Mouse (Mus musculus): ENCODE data around the gene Sik3. TPM values are rescaled to one million over a fixed set of nuclear protein-coding genes. Genes with fewer than 3 reads are reported as not detected.
A peak's percentile ranks its signal among the peaks of the same experiment; 100 is the strongest.

The Sik3 gene
- total RNA-seq, 2 experiments from 2014 or later = 61.8 to 72.7 TPM

DNA sequence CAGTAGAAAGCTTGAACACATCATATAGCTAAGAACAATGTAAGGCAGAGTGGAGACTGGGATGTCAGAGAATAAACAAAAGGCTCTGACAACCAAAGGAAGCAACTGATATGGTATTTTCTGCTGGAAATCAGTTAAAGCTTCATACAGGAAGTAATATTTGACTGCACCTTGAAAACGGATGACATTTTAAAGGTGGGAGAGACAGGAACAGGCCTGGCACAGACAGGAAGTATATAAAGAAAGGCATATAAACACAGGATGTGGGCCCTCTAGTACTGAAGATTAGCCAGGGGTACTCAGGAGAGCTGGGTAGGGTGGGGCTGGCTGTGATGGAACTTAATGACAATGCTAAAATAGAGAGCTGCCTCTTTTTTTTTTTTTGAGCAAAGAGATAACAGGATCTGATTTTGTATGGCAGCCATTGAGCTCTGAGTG lies 163.3 kb downstream of the Sik3 start:
- intact Hi-C loops (cut with DNase I) = no loop called here
- no peak for DNase-seq

DNA sequence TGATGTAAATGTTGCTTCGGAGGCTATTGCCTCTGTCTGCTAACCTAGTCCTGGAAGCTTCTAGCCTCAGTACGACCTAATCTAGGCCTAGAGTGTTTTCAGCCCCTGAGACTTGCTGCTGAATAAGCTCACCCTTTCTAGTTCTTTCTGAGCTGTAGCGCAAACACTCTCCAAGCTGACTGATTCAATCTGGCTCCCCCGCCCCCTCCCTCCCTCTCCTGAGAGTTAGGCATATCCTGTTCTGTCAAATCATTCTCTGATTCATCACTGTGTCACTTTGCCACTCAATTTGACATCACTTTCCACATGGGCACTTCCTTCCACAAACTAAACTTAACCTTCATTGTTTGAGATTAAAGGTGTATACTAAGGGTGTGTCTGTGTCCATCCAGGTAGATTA lies 164.0 kb downstream of the Sik3 start:
- DNase-seq = no peak
- intact Hi-C loops (cut with DNase I) = no loop called here

GRCm38 (mm10) chr9:46178595-46178994 lies 166.0 kb downstream of the Sik3 start:
- intact Hi-C loops (cut with DNase I) = no loop called here
- no peak for DNase-seq

DNA sequence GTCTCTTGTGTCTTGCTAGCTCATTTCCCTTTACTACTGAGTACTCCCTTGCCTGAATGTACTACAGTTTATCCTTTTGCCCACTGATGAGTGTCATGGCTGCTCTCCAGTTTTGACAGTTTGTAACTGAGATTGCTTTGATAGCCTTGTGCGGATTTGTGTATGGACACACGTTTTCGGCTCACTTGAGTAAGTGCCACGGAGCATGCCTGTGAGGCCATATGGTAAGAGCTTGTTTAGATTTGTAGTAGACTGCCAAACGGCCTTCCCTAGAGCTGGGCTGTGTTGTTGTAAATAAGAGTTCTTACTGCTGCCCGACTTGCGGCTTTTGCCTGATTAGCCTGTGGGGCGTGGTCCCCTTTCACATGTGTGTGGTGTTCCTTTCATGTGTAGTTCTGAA lies 168.7 kb downstream of the Sik3 start:
- DNase-seq = no peak
- intact Hi-C loops (cut with DNase I) = no loop called here

DNA sequence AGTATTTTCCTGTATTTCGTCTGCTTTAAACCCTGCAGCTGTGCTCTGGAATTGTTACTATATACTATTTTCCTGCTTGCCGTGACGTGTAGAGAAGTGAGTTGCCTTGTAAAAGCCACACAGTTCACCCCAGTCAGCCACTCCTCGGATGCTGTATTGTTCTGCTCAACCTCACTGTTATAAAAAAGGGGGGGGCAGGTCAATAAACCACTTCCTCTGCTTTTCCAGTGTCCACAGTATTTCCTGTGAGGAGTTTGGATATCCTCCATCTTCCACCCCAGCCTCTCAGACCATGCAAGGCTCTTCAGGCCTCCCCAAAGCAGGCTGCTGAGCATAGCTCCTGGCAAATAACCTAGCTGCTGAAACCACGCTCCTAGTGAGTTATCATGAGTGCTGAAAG lies 171.9 kb downstream of the Sik3 start:
- intact Hi-C loops (cut with DNase I) = loop anchor here (2.0 kb wide), 1 partner anchor 62 kb away; no protein-coding TSS in a partner anchor
- DNase-seq = no peak

GRCm38 (mm10) chr9:46185191-46185590 lies 172.6 kb downstream of the Sik3 start:
- peak; percentile 52 to 66 for DNase-seq
- intact Hi-C loops (cut with DNase I) = loop anchor here (2.0 kb wide), 1 partner anchor 62 kb away; no protein-coding TSS in a partner anchor

DNA sequence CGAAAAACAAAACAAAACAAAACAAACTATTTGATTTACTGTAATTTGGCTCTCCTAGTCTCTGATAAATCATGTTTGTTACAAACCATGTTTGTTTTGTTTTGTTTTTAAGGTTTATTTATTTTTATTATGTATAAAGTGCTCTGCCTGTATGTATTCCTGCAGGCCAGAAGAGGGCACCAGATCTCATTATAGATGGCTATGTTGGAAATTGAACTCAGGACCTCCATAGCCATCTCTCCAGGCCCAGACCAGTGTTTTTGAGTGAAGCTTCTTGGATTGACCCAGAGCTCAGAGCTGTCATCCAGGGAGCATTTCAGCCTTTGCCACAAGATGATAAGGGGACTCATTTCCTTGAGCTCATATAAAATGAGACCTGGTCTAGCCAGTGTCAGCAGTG lies 173.8 kb downstream of the Sik3 start:
- intact Hi-C loops (cut with DNase I) = loop anchor here (2.0 kb wide), 1 partner anchor 60 kb away; no protein-coding TSS in a partner anchor
- DNase-seq = no peak

GRCm38 (mm10) chr9:46188370-46188769 lies 175.8 kb downstream of the Sik3 start:
- intact Hi-C loops (cut with DNase I) = no loop called here
- no peak for DNase-seq

GRCm38 (mm10) chr9:46188956-46189355 lies 176.3 kb downstream of the Sik3 start:
- intact Hi-C loops (cut with DNase I) = no loop called here
- DNase-seq = no peak

DNA sequence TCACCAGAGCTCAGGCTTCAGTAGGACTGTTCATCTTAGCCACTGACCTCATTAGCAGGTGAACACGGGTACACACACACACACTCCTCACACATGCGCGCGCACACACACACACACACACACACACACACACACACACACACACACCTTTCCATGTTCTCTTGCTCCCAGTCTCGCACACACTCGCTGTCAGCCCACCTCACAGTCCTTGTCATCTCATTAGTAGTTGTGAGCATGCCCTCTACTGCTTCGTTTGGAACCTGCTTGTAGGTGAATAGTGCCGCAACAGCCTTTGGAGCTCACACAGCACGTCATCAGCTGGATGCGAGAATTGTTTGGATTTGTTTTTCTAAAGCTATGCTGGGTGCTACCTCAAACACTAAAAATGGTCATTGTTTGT lies 176.8 kb downstream of the Sik3 start:
- DNase-seq = no peak
- intact Hi-C loops (cut with DNase I) = no loop called here

- intact Hi-C loops (cut with DNase I) = loop anchor here (1.0 kb wide), 1 partner anchor 188 kb away; no protein-coding TSS in a partner anchor
- peak in 1 of 2 experiments; percentile 56 for DNase-seq
Measured at GRCm38 (mm10) chr9:46191234-46191633, 178.6 kb downstream of the Sik3 start.

DNA sequence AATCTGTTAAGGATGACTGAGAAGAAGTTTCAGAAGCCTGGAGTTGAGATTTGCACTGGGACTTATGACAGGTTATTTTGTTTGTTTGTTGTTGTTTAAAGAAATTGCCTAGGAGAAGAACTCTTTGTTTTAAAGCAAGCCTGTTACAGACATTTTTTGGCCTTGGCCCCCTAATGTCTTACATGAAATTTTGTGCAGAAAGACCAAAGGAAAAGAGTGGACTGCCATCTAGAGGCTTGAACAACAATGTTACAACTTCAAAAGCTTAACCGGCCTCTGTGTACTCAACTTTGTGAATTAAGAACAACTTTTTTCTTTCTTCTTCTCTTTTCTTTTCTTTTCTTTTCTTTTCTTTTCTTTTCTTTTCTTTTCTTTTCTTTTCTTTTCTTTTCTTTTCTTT lies 179.0 kb downstream of the Sik3 start:
- DNase-seq = peak in 1 of 2 experiments; percentile 65
- intact Hi-C loops (cut with DNase I) = loop anchor here (1.0 kb wide), 1 partner anchor 188 kb away; no protein-coding TSS in a partner anchor

- DNase-seq = no peak
- intact Hi-C loops (cut with DNase I) = no loop called here
Measured at GRCm38 (mm10) chr9:46192642-46193041, 180.0 kb downstream of the Sik3 start.

DNA sequence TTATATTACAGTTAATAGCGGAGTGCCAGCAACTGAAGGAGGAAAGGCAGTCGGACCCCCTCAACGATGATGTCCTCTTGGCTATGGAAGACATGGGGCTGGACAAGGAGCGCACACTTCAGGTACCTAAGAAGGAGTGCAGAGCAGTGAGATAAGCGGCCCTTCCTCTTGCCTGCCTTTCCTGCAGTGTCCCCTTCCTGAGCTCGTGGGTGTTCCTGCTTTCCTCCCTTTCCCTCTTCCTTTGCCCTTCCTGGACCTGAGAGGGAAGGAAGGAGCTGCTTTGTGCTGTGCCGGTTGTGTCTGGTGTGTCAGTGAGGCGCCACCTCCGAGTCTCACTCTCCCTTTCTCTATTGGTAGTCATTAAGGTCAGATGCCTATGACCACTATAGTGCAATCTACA lies 182.2 kb downstream of the Sik3 start:
- intact Hi-C loops (cut with DNase I) = no loop called here

DNA sequence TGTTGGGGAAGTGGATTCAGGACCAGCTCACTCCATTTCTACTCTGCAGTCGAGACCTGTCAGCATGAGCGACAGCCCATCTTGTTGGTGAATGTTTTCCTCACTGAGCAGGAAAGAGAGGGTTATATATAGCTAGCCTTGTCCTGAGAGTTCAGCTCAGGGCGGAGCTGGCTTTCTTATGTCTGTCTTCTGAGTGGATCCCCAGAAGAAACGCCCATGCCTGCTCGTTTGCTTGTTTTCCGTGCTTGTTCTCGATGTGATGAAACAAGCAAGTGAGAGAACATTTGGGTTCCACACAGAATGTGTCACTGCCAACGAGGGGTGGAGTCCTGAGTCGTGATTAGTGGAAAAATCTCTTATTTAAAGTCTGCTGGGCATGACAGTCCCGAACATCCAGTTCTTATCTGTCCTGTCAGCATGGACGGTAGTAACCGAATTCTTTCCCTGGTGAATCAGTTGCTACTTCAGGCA lies 184.1 kb downstream of the Sik3 start:
- DNase-seq = peak; percentile 72 to 81
- intact Hi-C loops (cut with DNase I) = no loop called here

More for the DNA sequence above, 182.2 kb downstream of the Sik3 start:
- no peak for DNase-seq

GRCm38 (mm10) chr9:46198461-46198860 lies 185.8 kb downstream of the Sik3 start:
- DNase-seq = peak; percentile 72 to 73
- intact Hi-C loops (cut with DNase I) = no loop called here

GRCm38 (mm10) chr9:46198936-46199335 lies 186.3 kb downstream of the Sik3 start:
- intact Hi-C loops (cut with DNase I) = no loop called here

DNA sequence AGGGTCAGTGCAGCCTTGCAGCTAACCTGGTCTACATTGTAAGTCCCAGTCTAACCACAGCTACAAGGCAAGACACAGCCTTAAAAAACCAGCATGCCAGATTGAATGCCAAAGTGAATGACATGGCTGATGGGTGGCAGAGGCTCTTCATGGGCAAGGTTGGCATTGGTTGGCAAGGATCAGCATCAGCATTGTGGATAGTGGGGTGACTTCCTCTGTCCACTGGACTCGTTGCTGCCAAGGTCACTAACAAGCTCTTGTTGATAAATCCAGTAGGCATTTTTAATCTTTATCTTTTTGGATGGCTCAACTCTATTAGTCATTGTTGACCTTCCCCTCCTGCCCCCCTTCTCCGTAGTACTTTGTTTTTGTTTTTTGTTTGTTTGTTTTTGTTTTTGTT lies 187.0 kb downstream of the Sik3 start:
- intact Hi-C loops (cut with DNase I) = loop anchor here (5.0 kb wide), 1 partner anchor 48 kb away; no protein-coding TSS in a partner anchor
- no peak for DNase-seq

More at GRCm38 (mm10) chr9:46198936-46199335, 186.3 kb downstream of the Sik3 start:
- DNase-seq = no peak

DNA sequence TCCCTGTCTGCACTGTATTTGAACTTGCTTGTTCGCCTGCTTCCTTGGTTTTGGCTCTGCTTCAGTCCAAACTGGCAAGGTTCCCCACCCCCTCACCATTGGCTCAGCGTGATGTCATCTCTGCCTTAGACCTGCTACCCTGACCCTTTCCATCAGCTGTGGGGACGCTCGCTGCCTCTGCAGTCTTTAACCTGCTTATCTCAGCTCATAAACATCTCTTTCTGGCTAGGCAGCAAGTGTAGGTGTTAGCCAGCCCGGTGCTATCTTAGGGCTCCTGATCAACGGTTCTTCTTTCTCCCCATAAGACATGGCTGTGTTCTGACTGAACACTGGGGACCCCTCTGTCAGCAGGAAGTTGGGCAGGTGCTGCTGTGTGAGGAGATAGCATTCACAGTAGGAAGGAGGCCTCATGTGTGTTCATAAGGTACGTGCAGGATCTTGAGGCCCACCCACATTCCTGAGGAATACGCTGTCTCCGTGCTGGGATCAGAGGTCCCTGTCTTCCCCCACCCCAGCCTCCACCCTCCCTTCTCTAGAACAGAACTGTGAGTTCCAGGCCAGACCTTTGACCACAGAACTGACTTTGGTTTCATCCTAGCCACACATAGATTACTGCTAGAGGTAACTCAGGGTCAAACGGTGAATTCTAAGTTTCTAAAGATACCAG lies 194.3 kb downstream of the Sik3 start:
- DNase-seq = no peak
- intact Hi-C loops (cut with DNase I) = no loop called here

DNA sequence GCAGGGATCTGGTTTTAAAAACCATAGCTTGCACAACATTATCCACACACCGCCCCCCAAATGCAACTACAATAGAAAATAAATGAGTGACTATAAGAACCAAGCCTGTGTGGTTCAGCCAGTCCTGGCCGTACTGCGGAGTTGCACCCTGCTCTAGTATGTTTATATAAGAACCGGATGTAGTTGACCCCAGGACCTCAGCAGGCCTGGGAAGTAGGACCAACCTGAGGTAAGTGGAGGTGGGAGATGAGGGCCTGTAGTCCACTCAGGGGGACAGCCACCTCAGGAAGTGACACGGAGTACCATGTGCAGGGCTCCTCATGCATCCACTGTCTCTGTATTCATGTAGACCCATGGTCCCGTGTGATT lies 194.9 kb downstream of the Sik3 start:
- DNase-seq = no peak
- intact Hi-C loops (cut with DNase I) = no loop called here

DNA sequence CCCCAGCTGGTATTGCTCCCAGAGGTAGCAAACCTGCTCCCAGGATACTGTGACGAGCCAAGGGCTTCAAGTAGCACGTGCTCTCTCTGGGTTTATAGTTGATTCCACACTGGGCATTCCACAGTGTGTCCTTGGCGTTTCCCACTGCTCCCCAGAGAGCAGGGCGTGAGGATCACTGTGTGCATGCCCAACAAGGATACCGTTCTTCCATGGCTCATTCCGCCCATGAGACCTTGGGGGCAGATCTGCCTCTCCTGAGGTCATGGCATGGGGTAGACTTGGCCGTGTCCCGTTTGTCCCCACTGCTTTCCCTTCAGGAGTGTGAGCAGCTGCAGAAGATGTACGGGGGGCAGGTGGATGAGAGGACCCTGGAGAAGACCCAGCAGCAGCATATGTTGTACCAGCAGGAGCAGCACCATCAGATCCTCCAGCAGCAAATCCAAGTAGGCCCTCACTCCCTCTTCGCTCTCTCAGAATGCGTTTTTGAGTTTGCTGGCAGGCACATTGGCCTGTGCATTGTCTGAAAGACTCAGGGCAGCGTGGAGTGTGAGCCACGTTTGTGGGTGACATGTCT lies 195.9 kb downstream of the Sik3 start:
- intact Hi-C loops (cut with DNase I) = no loop called here
- no peak for DNase-seq

DNA sequence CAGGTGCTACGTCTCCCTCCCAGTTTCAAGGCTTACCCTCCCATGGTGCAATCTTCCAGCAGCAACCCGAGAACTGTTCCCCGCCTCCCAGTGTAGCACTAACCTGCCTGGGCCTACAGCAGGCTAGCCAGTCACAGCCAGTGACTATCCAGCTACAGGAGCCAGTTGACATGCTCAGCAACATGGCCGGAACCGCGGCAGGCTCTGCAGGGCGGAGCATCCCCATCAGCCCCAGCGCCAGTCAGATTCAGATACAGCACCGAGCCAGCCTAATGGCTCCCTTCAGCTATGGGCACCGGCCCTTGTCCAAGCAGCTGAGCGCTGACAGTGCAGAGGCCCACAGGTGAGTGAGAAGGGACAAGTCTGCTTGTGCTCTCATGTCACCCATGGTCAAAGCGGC lies 197.9 kb downstream of the Sik3 start:
- DNase-seq = no peak
- intact Hi-C loops (cut with DNase I) = no loop called here
